Mouse (Mus musculus): ENCODE measurements around the gene Wdr62.
A peak's percentile ranks its signal among the peaks of the same experiment; 100 is the strongest.
"Not testable (repeated sequence)": the region's sequence is repeated elsewhere in the genome, so short reads cannot be mapped to it uniquely, and the experiment has no call there.

Gene Wdr62

DNA sequence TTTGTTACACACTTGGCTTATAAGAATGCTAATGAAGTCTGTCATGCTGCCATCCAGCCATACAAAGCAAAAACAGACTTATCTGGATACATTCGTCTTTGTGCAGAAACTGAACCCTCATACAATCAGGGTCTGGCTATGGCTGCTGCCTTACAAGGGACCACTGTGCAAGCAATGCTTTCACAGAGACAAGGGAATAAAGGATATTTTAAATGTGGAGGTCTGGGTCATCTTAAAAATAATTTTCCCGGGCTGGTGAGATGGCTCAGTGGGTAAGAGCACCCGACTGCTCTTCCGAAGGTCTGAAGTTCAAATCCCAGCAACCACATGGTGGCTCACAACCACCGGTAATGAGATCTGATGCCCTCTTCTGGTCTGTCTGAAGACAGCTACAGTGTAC is 73.9 kb downstream of the Wdr62 start:
- not testable (repeated sequence) for DNase-seq (ENCODE audit: low spot score in 2 of 2)

DNA sequence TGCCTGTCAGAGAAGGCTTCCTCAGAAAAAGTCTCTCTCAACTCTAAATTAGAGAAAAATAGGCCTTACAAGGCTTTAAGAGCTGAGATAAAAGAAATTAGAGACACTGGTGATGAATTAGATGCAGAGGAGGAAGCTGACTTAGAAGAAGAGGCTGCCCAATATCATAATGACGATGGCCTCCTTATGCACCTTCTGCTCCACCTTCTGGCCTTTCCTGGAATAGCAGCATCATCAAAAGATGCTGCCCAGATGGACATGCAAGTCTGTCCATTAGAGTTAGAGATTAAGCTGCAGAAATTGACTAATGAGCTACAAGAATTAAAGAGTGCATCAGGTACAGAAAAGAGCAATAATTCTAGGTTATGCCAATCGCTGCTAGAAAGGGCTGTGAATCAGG is 74.8 kb downstream of the Wdr62 start:
- peak in 1 of 2 experiments; percentile 75 for DNase-seq (ENCODE audit: low spot score in 2 of 2)

DNA sequence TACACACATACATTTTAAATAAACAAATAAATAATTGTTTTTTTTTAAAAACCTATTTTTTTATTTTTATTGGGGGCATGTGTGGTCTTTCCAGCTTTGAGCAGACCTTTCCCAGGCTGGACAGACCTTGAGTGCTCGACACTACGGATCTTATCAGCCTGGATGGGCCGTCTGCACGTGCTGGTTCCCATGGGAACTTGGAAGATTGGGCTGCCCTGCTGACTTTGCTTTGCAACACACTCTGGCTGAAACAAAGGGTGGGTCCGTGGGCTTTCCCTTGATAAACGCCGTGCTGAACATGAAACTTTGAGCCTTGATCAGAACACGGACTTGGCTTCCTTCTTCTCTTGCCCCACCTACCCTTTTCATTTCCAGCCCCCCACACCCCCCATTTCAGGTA is 75.8 kb downstream of the Wdr62 start:
- no peak for DNase-seq (ENCODE audit: low spot score in 2 of 2)

DNA sequence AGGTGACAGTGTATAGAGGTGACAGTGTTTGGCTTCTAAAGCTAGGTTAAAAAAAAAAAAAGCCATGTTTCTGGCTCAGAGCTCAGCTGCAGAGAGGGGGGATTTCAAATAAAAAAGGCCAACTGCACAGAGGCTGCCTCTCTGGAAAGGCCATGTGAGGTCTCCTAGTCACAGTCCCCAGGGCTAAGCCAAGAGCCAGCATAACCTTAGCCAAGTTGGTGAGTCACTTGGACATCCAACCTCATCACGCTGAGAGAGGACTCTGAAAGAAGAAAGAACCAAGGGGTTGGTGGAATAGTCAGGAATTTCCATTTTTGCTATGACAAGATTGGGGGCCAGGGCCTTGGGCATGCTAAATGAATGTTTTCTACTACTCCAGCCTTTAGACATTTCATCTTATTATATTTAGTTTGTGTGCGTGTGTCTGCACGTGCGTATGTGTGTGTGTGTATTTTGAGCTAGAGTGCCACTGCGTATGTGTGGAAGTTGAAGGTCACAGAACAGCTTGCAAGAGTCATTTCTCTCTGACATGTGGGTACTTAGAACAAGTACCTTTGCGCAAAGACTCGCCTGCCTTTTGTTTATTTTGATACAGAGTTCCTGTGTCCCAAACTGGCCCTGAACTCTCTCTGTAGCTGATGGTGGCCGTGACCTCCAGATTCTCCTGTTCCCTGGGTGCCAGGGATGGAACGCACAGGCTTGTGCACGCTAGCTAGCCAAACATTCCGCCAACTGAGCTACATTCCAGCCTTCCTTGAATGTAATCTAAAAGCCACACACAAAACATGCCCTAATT is 77.1 kb downstream of the Wdr62 start:
- no peak for DNase-seq (ENCODE audit: low spot score in 2 of 2)

DNA sequence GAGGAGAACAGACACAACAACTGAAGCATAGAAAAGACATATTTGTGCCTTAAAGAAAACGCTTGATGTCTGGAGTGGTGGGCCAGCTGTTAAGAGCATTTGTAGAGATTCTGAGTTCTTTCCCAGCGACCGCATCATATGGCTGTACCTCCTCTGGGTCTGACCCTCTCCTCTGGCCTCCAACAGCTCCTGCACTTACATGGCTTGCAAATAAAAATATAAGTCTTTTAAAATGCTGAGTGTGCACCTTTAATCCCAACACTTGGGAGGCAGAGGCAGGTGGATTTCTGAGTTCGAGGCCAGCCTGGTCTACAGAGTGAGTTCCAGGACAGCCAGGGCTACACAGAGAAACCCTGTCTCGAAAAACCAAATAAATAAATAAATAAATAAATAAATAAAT is 79.6 kb downstream of the Wdr62 start:
- not testable (repeated sequence) for DNase-seq (ENCODE audit: low spot score in 2 of 2)

DNA sequence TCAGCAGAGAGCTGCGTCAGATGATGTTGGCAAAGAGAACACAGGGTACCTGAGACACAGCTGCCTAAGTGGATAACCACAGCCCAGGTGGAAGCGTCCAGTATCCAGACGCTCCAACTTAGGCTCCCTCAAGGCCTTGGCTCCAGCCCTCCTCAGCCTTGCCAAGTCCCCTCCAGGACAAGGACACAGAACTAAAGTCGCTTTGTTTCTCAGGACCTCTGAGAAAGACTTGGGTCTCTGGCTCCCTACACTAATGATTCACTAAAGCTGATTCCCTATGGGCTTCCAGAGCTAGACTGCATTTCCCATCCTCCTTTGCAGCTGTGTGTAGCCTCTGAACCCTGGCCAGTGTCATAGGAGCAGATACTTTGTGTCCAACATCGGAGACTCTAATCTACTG is 80.0 kb downstream of the Wdr62 start:
- DNase-seq (ENCODE audit: low spot score in 2 of 2) = no peak

DNA sequence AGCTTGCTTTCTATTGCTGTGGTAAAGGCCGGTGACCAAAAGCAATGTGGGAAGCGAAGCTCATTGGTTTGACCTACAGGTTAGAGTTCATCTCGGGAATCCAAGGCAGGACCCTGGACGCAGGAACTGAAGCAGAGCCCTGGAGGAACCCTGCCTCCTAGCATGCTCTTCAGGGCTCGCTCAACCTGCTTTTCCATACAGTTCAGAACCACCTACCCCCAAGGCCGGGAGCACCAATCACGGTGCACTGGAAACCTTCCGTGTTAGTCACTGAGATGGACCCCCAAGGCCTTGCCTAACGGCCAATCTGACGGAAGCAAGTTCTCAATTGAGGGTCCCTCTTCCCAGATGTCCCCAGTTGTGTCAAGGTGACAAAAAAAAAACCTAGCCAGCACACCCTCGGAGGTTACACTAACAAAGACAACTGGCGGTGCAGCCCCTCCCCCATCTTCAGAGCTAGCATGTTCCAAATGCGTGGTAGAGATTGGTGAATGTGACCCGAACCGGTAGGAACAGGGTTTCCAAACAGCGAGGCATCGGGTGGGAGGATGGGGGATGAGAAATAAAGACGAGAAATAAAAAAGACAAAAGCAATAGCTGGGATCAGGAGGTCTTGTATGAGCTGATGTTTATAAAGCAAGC is 80.6 kb downstream of the Wdr62 start:
- no peak for DNase-seq (ENCODE audit: low spot score in 2 of 2)

DNA sequence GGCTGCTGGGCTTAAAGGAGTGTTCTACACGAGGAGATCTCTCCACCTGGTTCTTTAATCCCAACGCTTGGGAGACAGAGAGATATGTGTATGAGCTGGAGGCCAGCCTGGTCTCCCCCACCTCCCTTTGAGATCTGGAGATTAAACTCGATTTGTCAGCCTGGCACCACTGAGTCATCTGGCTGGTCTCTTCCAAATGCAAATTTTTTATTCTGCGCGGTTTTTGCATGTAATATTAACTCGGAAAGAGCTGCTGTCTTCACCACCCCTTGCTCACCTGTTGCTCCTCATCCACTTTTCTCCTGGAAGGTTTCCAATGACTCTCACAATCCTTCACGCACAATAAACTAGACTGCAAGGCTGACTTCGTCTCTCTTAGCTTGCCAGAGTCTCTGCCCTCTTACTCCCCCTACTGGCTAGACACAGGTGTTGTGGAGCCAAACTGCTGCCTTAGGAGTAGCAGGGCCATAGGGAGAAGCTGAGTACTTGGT is 81.7 kb downstream of the Wdr62 start, which contains the start of gene Capns1:
Gene Capns1 (minus strand): TSS at position 331 of the 491 bp plus-strand sequence.
- DNase-seq (ENCODE audit: low spot score in 2 of 2) = peak in 1 of 2 experiments; percentile 55

DNA sequence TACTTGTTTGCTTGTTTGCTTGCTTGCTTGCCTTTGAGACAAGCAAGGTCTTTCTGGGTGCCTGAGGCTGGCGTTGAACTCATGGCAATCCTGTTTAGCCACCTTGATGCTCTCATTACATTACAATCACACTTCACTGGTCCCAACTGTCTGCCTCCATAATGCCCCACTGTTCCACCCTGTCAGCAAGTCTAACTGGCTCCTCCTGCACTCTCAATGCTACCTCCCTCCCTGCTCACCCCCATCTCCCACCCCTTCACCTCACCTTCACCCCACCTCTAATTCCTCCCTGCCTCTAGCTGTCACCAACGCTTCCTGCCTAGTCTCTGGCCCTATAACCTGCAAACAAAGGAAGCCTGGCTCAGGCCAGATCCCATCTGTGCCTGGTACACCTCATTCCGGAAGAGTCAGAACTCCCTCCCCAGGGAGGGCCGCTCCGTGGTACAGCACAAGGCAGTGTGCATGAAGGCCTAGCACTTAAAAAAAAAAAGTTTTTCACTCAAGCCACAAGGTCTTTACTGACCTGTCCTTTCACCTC is 82.6 kb downstream of the Wdr62 start:
- no peak for DNase-seq (ENCODE audit: low spot score in 2 of 2)

DNA sequence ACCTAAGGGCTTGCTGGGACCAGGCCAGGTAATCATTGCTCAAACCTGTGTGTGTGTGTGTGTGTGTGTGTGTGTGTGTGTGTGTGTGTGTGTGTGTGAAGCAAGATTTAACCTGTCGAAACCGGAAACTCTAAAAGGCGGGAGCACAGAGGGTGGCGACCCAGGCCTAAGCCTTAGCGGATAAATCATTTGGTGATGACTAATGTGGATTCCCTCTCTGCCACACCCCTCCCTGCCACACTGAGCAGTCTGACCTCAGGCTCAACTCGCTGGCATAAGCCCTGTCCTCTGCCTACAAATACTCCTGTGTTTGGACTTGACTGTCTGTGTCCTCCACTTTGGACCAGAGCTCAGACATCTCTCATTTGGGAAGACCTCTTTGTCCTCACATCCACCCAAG is 84.0 kb downstream of the Wdr62 start:
- DNase-seq (ENCODE audit: low spot score in 2 of 2) = no peak

DNA sequence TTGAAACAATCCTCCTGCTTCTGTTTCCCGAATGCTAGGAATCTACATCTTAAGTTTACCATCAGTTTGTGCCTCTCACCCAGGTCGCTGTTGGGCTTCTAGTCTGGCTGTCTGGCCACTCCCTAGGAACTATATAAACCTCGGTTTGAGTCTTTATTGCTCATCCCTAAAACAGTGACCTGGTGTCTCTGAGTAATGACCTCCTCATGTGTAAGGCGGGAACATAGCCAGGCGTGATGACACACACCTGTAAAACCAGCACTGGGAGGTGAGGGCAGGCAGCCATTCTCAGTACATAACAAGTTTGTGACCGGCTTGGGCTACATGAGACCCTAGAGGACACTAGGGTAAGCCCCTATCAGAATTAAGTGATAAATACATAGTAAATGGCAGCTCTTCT is 84.8 kb downstream of the Wdr62 start:
- no peak for DNase-seq (ENCODE audit: low spot score in 2 of 2)

DNA sequence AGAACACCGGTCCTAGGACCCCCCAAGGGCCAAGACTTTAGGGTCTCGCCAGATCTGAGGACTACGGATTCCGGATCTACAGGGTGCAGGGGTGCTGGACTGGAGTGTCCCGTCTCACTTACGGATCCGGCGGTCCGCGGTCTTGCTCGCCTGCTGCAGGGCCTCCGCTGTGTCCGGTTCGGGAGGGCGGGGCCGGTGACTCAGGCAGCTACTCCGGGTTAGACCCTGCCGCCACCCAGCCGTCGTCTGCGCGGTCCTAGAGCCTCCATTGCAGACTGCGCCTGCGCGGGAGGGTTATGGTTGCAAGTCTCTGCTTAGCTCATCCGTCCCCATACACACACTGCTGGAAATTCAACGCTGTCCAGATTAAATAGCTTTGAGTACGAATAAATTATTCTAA is 85.3 kb downstream of the Wdr62 start:
- DNase-seq (ENCODE audit: low spot score in 2 of 2) = peak; percentile 82 to 92

DNA sequence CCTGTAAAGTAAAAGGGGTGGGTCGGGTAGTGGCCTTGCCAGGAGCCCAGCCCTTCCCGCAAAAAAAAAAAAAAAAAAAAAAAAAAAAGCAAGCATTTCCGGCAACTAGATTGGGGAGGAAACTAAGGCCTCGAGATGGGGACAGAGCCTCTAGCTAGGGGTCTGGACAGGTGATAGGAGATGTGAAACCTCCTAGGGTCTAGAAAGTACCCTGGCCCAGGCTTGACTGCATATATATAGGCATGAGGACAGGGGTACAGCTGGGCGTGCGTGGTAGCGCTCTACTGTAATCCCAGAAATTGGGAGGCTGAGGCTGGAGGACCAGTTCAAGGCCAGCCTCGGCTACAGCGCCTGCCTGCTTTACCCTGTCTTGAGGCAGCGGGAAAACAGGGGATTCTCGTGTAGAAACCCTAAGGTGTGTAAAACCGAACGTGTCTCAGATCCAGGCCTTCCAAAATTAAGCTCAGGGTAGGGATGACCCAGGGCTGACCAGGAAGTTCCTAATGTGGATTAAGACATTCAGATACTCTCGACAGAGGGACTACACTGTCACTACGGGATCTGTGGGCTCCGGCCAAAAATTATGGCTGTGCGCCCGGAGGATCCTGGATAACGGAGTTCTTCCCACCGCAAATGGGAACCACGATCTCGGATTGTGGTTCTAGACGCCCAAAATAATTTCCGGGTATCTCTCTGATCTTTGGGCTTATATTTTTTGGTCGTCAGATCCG is 86.0 kb downstream of the Wdr62 start:
- DNase-seq (ENCODE audit: low spot score in 2 of 2) = peak in 1 of 2 experiments; percentile 50

DNA sequence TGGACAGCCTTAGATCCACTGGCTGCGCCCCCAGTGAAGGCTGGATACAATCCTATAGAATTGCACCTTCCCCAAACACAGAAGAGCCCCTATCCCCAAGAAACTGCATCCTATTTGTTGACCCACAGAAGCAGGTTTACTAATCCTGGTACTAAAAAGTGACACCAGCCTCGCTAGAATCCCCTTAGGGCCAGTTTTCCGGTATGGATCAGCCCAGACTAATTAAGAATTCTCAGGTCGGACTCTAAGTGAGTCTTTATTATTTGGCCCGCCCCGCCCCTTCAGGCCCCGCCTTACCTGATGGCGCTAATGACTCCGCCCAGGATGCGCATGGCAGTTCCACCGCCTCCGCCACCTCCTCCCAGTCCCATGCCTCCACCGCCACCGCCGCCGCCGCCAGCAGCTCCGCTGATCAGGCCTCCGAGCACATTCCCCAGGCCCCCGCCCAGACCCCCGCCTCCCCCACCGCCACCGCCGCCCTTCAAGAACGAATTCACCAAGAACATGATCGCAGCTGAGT is 86.6 kb downstream of the Wdr62 start:
- peak; percentile 39 to 60 for DNase-seq (ENCODE audit: low spot score in 2 of 2)

DNA sequence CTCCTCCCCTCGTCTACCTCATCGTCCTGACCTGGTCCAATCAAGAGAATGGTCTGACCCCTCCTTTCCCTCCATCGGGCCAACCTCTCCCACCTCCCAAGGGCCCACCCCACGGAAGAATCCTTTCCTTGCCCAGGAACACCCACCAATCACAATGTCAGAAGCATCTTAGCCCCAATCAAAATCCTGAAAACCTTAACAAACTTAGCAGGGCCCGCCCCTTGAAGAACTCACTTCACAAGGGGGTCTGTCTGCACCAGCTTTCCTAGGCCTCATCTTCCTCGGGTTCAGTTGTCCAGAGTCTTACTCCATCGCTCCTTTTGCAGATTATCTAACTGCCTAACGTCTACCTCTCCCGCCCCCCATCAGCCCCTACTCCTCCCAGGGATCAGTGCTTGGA is 87.2 kb downstream of the Wdr62 start:
- no peak for DNase-seq (ENCODE audit: low spot score in 2 of 2)

DNA sequence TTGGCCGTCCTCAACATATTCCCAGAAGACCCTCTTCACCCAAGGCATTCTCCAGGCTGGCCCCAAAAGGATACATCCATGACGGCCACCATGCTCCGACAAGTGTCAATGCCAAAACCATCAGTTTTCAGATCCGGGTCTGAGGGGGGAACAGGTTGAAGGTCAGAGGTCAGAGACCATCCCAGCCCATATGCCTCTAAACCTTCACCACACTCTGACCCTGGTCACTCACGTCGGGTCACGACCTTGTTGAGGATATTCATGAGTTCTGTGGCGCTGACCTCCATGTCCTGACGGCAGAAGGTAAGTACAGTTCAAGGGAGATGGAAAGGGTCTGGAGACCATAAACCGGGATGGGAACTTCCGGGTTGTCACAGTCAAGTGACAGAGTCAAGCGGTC is 88.1 kb downstream of the Wdr62 start:
- no peak for DNase-seq (ENCODE audit: low spot score in 2 of 2)

Measured in cerebellum, postnatal 4 days (tissue).